Mouse (Mus musculus) natural killer cell, adult 2 months (primary cell): ENCODE data around the gene Nfrkb.
A peak's percentile ranks its signal among the peaks of the same experiment; 100 is the strongest.

Source experiments
- DNase-seq, 2 experiments: peaks; one replicate each; pipeline ENCODE4 v3.0.0; 2022; ENCODE audit warnings: low spot score in 2 of 2

The Nfrkb gene

DNA sequence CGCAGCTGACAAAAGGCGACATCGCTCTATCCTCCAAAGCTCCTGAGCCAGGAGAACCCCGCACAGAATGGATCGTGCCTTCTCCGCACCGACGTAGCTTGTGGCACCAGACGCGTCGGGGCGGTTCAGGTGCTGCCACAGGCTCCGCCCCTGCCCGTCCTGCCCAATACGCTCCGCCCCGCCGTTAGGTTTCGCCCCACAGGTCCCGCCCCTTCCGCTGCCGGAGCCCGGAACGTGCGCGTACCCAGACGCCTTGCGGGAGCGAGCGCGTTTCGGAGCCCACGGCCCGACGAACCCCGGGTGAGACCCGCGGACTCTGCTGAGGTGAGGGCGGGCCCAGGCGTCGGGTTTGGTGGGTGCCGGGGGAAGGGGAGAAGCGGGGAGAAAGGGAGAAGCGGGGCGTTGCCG is at the start of gene Nfrkb:
TSS of gene Nfrkb (plus strand) at position 246 of the 408 bp plus-strand sequence.
- DNase-seq: peak; percentile 91 to 95

DNA sequence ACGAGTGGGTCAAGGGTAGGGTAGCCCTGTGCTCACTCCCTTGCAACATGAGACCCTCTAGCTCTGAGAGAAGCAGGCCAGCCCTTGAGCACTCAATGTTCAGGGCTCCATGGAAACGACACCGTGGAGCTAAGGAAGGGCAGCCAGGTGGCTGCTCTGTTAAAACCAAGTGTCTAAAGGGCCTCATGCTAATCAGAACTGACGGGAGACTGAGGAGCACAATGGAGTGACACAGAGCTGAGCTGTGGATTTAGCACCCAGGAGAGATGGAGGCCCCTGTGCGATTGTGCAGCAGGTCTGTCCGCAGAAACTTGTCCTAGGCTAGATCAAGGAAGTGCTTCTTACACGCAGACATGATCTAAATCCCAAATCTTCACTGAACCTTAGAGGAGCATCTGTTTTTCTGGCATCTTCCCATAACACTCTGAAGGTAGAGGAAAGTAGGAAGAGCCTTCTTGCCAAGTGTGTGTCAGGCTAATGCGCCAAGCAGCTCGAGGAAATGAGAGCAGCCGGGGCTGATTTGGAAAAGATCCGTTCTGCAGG is 41.6 kb upstream of the Nfrkb start:
- DNase-seq: no peak

DNA sequence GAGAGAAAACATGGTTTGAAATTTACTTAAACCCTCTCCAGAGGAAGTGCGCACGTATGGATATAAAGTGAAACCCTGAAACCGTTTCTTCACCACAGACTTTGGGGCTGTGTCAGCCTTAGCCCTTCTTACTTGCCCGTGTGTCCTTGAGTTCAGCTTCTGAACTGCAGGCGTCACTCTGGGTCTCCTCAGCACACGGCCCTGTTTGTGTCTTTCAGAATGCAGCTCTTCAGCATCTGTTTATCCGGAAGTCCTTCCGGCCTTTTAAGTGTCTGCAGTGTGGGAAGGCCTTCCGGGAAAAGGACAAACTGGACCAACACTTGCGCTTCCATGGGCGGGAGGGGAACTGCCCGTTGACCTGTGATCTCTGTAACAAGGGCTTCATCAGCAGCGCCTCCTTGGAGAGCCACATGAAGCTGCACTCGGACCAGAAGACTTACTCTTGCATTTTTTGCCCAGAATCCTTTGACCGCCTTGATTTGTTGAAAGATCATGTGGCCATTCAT is 39.4 kb upstream of the Nfrkb start:
- DNase-seq: no peak

DNA sequence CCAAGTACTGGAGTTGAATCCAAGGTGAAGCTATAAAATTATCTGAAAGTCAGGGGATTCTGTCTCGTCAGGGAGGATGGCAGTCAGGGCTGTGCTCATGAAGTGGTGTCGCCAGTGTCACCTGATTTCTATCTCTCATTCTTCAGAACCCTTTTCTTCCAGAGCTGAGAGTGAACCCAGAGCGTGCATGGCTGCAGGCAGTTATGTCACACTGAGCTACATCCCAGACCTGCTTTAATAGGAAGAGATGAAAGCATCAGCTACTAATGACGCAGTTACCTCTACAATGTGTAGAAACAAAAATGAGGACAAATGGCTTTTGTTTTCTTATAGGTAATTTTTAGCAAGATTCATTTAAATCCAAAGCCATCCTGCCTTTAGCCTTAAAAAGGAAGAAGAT is 37.5 kb upstream of the Nfrkb start:
- no peak for DNase-seq

DNA sequence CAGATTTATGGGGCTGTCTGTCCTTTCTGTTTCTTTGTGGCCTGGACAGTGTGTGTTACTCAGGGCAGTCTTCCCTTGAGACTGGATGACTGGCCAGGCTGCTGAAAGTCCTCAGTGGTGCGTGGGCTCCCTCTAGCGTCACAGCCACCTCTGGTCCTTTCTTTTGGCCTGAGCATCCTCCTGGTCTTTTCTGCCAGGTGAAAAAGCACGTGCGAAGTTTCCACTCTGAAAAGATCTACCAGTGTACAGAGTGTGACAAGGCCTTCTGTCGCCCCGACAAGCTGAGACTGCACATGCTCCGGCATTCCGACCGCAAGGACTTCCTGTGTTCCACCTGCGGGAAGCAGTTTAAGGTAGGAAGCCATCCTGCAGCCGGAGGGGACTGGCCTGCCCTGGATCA is 37.1 kb upstream of the Nfrkb start:
- DNase-seq: peak; percentile 51 to 57

DNA sequence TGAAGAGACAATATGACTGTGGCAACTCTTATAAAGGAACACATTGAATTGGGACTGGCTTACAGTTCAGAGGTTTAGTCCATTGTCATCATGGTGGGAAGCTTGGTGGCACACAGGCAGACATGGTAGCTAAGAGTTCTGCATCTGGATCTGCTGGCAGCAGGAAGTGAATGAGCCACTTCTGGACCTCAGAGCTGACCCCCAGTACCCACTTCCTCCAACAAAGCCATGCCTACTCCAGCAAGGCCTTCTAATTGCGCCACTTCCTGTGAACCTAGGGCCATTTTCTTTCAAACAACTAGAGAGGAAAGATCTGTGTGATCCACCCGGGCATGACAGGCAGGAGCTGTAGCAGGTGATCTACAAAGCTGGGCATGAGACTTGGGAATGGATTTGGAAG is 33.3 kb upstream of the Nfrkb start:
- no peak for DNase-seq

DNA sequence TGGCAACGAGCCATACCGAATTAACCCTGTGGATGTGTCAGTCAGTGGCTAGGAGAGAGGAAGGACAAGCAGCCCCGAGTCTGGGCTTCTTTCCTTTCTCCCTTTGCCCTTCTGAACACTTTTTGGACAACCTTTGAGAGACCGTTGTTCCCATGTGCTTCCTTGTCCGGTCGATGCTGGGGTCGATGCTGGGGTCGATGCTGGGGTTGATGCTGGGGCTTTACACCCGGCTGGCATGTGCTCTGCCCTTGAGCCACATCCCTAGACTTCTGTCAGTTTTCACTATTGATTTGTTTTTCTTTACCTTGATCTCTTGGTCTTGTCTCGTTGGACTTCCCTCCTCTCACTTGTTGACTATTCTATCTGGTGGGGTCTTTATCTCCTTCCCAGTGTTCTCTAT is 32.5 kb upstream of the Nfrkb start:
- DNase-seq: no peak

DNA sequence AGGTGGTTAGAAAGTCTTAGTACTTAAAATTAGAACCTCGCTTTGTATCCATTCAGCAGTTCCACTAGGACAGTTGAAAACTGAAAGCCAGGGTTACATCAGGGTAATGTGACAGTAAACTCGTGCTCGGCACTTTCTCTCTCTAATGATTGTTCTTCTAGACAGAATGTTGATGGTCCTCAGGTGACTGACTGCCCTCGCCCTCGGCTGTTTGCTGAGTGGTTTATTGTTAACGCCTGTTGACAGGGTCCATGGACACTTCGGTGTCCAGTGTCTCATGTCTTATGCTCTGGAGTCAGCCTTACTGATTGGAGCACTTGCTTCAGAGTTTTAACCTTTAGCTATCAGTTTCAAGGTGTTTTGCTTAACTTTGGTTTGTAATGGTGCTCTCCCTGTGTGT is 31.9 kb upstream of the Nfrkb start:
- DNase-seq: no peak

DNA sequence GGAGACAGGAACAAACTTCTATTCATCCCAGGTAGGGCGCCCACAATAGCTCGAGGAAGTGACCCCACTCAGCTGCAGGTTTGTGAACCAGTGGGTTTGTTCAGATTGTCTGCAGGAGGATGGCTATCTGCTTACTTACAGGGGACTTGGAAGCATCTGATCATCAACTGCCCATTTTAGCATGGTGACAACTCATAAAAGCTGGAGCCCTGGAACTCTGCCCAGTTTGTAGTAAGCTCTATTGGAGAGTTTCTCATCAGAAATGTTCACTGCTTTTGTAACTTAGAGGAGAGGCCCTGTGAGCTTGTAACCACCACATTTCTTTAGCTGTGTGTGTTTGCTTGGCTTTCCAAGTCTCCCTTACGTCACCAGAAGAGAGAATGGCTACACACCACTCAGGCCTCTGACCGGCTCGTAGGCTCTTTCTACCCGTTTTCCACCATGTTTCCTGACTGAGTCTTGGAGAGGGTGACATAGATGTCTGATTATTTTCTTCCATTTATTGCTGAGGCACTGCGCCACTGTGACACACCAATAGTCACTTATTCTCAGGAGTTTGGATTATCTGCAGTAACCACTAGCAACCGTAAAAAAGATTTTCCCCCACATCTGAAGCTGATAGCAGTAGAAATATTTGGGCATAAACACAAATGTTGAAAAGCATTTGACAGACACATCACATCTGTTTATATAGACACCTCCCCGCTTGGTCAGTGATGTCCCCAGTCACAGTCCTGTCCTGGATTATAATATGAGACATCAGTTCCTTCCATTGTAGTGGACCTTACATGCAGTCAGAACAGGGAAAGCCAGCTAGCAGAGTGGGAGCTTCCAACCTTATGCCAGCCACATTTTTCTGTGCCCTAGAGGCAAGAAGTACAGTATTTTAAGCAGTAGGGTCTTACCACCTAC is 22.0 kb upstream of the Nfrkb start:
- no peak for DNase-seq

DNA sequence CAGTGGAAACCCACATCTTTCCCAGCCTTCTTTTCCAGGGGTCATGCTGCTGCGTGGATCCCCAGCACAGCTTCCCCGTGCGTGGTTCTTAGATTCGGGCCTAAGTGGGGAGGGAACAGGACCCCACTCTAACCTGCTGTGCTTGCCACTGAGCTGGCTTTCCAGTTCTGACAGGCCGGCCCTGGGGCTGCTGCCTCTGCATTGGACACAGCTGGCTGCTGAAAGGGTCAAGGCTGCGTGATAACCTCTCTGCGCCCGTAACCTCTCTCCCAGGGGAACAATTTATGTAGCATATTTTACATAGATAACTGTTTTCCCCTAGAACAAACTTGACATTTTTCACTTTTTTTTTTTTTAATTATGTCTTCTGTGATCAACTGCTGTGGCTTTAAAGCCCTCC is 20.9 kb upstream of the Nfrkb start:
- DNase-seq: no peak

DNA sequence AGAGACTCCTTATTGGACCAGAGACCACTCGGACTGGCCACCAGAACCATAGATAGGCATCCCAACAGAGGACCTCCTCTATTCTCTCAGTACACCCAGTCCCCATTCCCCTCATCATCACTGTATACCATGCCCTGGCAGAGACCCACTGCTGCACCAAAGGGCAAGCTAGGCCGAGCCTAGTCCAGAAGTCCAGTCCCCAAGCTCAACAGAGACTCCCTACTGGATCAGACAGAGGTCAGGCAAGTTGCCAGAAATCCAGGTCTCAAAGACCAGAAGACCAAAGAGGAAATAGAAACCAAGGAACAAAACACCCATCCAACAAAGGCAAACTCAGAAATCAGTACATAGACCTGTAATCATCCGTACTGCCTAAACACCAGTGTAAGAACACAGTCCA is 14.3 kb upstream of the Nfrkb start:
- no peak for DNase-seq

DNA sequence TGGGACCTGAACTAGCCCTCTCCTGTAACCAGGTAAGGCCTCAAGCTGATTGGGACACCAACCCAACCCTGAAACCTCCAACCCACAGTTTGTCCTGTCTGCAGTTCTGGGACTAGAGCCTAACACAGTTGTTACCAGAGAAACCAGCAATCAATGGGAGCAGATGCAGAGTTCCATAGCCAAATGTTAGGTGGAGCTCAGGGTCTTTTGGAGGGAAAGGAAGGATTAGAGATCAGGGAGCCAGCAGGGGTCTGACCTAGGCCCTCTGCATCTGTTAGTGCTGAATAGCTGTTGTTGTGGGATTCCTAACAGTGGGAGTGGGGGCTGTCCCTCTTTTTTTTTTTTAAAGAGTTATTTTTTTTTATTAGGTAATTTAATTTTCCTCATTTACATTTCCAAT is 9.3 kb upstream of the Nfrkb start:
- no peak for DNase-seq

DNA sequence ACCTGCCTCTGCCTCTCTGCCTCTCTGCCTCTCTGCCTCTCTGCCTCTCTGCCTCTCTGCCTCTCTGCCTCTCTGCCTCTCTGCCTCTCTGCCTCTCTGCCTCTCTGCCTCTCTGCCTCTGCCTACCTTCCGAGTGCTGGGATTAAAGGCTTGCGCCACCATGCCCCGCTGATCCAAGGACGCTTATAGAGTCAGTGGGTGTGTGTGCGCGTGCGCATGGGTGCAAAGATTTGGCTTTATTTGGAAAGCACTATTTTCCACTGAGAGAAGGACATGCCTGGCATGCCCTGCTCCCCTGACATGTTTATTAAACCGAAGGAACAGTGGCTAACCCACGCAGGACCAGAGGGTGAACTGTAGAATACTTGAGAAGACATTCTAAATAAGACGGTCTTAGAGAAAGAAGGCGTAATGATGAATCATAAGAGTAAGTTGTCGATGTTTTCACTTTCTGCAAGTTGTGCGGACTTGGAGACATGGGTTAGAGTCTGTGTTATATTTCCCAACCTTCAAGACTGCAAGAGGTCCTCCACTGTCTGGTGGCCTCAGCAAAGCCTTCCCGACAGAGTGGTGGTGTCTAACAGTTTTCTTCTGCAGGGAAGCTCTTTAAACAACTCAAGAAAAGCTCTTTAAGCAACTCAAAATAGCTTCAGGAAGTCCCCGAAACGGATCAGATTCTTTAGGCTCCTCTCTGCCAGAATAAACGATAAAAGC is 1.0 kb upstream of the Nfrkb start:
- no peak for DNase-seq

DNA sequence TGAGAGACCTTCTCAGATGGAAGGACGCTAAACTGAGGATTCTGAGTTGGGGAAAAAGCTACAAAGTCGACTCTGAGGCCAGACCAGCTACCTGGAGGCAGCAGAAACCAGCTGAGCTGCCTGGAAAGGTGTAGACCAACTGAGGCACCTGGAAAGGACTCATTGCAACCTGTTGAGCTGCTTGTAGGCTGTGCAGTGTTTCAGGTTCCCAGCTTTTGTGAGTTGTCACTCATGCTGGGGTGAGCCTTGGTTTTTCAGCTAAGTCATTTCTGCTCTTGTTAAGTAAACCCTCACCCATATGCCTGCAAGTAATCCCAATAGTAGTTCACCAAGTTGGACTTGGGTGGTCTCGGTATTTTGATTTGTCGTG is 507 bp upstream of the Nfrkb start:
- peak in 1 of 2 experiments; percentile 1 for DNase-seq

DNA sequence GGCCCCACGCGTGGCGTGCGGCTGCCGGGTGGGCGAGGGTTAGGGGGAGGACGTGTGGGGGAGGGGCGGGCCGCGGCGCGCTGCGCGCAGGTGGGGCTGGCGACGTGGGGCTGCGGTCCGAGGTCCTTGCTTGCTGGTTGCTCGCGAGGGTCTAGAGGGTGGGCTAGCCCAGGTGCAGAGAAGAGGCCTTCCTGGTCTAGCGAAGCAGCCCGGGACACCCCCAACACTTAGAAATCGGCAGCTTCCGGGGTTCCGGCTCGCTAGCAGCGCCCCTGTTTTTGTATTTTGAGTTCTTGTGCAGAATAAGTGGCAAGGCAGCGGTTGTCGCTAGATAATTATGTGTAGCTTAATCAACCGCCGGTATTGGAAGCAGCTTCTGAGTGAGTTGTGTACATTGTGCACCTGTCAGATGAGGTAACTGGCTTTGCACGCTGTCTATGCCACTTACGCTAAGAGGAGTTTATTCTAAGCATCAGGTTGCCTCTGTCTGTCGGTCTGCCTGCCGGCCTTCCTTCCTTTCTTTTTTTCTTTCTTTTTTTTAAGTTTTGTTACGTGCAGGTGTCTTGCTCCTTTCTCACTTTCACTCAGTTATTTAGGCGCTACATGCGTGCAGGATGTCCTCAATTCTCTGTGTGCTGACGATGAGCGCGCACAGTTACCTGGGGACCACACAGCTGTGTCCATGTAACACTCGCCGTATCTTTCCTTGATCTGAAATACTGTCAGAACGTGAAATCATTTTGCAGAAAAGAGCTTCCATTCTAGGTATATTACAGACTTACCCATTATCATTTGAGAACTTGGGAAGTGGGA is 582 bp downstream of the Nfrkb start:
- DNase-seq: no peak

DNA sequence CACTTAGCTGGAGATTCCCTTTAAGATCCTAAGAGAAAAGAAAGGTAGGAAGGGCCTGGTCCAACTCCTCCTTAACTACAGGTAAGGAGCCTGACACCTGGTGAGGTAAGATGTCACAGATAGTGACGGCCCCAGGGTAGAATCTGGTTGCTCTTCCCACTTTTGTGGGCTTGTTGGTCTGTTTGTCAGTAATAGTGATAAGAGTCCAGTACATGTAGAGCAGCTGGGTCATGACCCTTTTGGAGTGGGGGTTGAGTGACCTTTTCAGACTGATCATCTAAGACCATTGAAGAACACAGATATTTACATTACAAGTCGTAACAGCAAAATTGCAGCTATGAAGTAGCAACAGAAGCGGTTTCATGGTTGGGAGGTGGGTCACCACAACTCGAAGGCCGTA is 1.2 kb downstream of the Nfrkb start:
- no peak for DNase-seq

DNA sequence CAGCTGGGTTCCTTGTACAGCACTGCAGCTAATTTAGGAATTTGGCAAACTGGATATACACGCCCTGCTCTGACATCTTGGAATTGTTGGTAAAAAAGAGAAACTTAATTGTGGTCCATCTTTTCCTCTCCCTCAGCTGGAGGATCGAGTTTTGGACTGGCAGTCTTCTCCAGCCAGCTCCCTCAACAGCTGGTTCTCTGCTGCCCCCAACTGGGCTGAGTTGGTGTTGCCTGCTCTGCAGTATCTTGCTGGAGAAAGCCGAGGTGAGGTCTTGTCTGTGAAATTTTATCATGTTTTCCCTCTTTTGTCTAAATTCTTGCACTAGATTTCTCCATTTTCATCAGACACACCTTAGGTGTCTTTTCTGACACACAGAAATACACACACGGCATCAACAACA is 14.4 kb downstream of the Nfrkb start:
- peak; percentile 25 to 52 for DNase-seq

DNA sequence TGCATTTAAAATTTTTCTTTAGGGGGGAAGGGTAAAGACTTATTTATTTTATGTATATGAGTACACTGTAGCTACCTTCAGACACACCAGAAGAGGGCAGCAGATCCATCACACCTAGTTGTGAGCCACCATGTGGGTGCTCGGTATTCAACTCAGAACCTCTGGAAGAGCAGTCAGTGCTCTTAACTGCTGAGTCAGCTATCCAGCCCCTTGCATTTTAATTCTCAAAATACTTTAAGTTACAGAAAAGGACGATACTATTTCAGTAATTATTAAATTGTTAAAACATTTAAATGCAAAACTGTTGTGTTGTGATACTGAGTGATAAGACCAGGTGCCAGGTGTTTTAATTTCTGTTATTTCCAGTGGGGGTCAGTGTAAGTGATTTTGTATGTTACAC is 18.3 kb downstream of the Nfrkb start:
- no peak for DNase-seq

DNA sequence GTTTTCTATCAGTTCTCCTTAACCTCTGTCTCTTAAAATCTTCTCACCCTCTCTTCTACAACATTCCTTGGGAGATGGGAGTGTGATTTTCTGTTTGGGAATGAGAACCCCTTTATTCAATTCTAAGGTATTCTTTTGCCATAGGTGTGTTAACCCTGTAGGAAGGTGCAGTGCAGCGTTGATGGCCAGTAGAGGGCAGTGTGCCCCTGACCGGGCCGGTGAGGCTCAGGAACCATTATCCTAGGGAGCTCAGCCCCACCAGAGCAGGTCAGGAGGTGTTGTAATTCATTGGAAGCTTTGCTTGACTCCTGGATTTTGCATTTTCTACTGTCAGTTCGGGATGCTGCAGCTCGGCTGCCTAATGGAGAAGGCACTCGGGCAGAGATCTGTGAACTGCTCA is 19.2 kb downstream of the Nfrkb start:
- DNase-seq: peak in 1 of 2 experiments; percentile 7

DNA sequence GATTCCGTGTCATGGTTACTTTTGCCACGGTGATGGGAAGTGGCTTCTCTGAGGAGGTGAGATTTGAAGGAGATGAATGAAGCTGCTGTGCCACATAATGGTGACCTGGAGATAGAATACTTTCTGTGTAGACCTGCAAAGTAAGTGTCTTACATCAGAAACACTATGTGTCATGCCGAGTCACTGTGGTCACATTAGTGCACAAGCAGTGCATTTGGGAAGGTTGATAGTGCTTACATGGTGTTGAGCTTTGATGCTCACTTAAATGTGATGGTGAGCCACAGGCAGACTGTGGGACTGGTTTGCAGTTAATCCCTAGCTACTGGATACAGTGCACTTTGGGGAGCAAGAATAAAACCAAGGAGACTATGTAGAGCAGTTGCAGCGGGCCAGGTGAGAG is 26.2 kb downstream of the Nfrkb start:
- DNase-seq: no peak

DNA sequence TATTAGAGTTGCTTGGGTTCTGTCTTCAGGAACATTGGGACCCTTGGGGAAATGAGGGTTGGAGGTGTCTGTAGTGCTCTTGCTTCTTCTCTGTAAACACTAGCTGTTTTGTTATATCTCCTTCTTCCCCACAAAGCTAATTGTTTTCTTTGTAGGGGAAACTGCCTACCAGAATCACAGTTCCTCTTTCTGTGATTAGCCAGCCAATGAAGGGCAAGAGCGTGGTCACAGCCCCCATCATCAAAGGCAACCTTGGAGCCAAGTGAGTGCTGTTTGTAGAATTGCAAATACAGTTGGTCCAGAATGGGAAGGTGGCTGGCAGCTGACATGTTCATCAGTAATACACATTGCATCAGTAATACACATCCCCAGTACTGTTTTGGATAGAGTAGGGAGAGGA is 32.8 kb downstream of the Nfrkb start:
- peak in 1 of 2 experiments; percentile 16 for DNase-seq

DNA sequence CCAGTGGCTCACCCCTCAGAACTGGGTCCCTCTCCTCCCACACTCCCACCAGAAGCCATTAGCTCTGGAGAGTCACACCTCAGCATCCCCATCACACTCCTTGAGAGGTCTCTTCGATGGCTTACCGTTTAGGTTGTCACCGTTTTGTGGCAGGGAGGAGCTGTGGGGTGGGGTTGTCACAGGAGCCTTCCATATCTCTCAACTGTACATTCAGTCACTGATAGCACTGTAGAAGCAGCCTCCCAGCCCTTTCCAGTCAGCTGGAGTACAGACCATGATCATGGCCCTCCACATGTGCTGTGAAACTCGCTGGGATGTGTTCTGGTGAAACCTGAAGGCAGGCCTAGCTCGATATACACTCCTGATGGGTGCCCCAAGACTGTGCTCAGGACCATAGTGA is 36.2 kb downstream of the Nfrkb start:
- DNase-seq: no peak
